Mouse (Mus musculus) kidney, embryonic 16.5 days (tissue): Measurements from ENCODE around the gene Foxb2. TPM values are rescaled to one million over a fixed set of nuclear protein-coding genes. Genes with fewer than 3 reads are reported as not detected.

ENCODE experiments used
- ATAC-seq: fragments of 200-750 bp; cut with Nextera tagmentation; 2 replicates; pipeline ENCODE4 v1.8.0; 2017; ENCODE audit warnings: moderate TSS enrichment; ENCODE audit not compliant: low FRiP score, low TSS enrichment
- H3K27ac ChIP-seq: fragments of 300-500 bp; sonication (generic); 2 replicates; pipeline ENCODE4 v1.5.1; 2014; ENCODE audit warnings: low read length
- H3K27me3 ChIP-seq: fragments of 300-500 bp; sonication (generic); 2 replicates; pipeline ENCODE4 v1.6.1; 2014; ENCODE audit warnings: low read length, control low read depth, mixed read lengths; ENCODE audit not compliant: insufficient read depth
- H3K36me3 ChIP-seq: fragments of 300-500 bp; sonication (generic); 2 replicates; pipeline ENCODE4 v1.6.1; 2014; ENCODE audit warnings: low read length, control low read depth, mixed read lengths; ENCODE audit not compliant: insufficient read depth
- H3K4me1 ChIP-seq: fragments of 300-500 bp; sonication (generic); 2 replicates; pipeline ENCODE4 v1.6.1; 2014; ENCODE audit warnings: low read length, control low read depth, mixed read lengths; ENCODE audit not compliant: insufficient read depth
- H3K4me2 ChIP-seq: fragments of 300-500 bp; sonication (generic); replicated peaks from 2 replicates; pipeline ENCODE4 v1.6.1; 2014; ENCODE audit warnings: low read depth, low read length
- H3K4me3 ChIP-seq: fragments of 300-500 bp; sonication (generic); 2 replicates; pipeline ENCODE4 v1.5.1; 2014; ENCODE audit warnings: mild to moderate bottlenecking, low read length
- H3K9ac ChIP-seq: fragments of 300-500 bp; sonication (generic); replicated peaks from 2 replicates; pipeline ENCODE4 v1.6.1; 2014; ENCODE audit warnings: low read length
- H3K9me3 ChIP-seq: fragments of 300-500 bp; sonication (generic); 2 replicates; pipeline ENCODE4 v1.6.1; 2016; ENCODE audit warnings: low read length, control low read depth
- WGBS: fragments of 180-500 bp; shearing (Covaris S2); extraction: QIAGEN DNeasy Blood & Tissue Kit; methylation state at CpG from one replicate; pipeline ENCODE4 v1.1.7; 2014; 5-methylcytosine and 5-hydroxymethylcytosine counted together
- polyA plus RNA-seq: library from polyadenylated mRNA; unstranded; fragments of >200 nt; fragmentation: Nextera tagmentation; extraction: Ambion mirVana; gene quantifications from 2 replicates; pipeline ENCODE4 v1.2.1, GENCODE M21; 2015

The Foxb2 gene
- polyA plus RNA-seq: not detected in 2 replicates

DNA sequence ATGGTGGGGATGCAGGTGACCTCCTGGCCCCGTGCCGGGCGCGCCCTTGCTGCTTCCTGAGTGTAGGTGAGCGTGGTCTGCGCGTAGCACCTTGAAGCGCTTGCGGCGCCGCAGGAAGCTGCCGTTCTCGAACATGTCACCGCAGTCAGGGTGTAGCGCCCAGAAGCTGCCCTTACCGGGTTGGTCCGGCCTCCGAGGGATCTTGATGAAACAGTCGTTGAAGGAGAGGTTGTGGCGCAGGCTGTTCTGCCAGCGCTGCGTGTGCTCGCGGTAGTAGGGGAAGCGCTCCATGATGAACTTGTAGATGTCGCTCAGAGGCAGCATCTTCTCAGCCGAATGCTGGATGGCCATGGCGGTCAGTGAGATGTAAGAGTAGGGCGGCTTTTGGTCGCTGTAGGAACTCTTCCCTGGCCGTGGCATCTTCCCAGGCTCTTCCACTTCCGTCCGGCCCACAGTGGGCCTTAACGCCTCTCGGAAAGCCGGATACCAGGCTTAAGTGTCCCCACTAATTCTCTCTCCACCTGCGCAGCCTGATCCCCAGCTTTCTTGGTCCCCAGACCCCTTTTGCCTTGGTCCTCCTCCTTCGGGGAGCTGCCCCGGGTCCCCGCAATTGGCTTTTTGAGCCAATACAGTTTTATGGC, at the start of gene Foxb2:
Gene Foxb2, minus strand, starts transcription at position 585 of the 641 bp plus-strand sequence.
- Histone ChIP-seq H3K9me3 (no peaks in the 10 kb centered on the region), H3K27me3 (peaks cover 97% of the 10 kb centered on the region), H3K36me3 (no peaks in the 10 kb centered on the region), H3K4me2 (peak within 1 kb of the TSS; percentile 68), H3K4me3 (peak within 1 kb of the TSS; percentile 48), H3K4me1 (peaks cover 23% of the 10 kb centered on the region), H3K27ac (no peak within 1 kb of the TSS), H3K9ac (no peak within 1 kb of the TSS; the same call in 1 of the 2 replicates)
- ATAC-seq: 0 out of 2 replicates have a peak, but pooled peaks have one; percentile 6
- WGBS: 1% methylated on average over 40 of the region's 40 CpGs

DNA sequence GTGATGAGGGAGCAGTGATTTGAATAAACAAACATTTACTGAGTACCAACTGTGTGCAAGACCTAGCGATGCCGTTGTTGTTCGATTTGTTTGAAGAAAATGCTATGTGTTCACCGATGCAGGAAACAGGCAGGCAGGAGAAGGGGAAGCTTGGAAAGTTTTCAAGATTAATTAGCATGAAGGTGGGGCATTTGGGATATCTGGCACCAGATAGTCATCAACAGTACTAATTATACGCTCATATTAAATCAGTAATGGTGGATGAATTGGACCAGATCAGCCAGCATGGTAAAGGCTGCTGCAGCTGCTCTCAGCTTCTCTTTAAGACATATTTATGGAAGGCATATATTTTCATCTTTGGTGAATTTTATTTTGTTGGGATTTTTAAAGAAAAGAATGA, 37.9 kb upstream of the Foxb2 start:
- no peaks in the 10 kb centered on the region for H3K9me3 ChIP-seq
- 78% methylated on average over 5 of the region's 5 CpGs for WGBS
- no peak overlapping the region for H3K9ac ChIP-seq
- H3K27ac ChIP-seq: no peak overlapping the region
- H3K4me1 ChIP-seq: no peaks in the 10 kb centered on the region
- no peaks in the 10 kb centered on the region for H3K27me3 ChIP-seq
- H3K36me3 ChIP-seq: no peaks in the 10 kb centered on the region
- H3K4me2 ChIP-seq: no peak overlapping the region
- ATAC-seq: no peak
- H3K4me3 ChIP-seq: no peak overlapping the region

DNA sequence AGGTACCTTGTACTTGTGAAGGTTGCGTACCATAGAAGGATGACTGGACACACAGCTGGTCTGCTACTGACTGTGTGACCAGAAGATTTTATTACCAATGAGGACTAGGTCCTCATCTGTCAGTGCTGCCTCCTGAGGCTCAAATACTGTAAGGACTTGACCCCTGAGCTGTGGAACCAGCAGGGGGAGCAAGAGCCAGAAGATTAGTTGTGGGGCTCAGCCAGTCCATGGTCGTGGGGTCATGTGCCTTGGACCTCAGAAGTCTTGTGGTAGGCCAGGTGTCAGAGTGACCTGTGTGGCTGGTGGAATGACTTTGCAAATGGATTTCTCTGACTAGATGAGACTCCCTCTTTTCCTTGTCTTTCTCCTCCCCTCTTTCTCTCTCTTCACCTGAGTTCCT, 29.5 kb upstream of the Foxb2 start:
- Histone ChIP-seq H3K9ac (no peak overlapping the region), H3K27me3 (no peaks in the 10 kb centered on the region), H3K4me2 (no peak overlapping the region), H3K36me3 (no peaks in the 10 kb centered on the region), H3K4me3 (no peak overlapping the region), H3K9me3 (no peaks in the 10 kb centered on the region), H3K4me1 (no peaks in the 10 kb centered on the region), H3K27ac (no peak overlapping the region)
- ATAC-seq: no peak
- WGBS: 59% methylated on average over 2 of the region's 2 CpGs

DNA sequence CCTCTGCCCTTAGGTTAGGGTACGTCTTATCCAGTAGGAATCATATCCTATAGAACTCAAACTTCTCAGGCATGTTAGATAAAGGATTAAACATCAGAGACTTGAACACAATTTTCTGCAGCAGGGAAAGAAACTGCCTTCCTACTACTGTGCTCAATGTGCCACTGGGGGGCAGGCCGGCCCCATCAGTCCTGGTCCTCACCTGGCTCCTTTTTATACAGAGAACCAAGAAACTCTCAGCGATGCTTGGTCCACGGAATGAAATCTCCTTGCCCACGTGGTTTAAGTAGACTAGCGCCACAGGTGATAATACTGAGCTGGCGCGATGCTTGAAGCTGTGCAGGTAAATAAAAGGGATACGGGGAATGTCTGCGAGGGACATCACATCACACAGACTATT, 26.1 kb upstream of the Foxb2 start:
- Histone ChIP-seq H3K27me3 (no peaks in the 10 kb centered on the region), H3K4me3 (no peak overlapping the region), H3K9me3 (no peaks in the 10 kb centered on the region), H3K27ac (no peak overlapping the region), H3K4me1 (no peaks in the 10 kb centered on the region), H3K36me3 (no peaks in the 10 kb centered on the region), H3K9ac (no peak overlapping the region), H3K4me2 (no peak overlapping the region)
- 50% methylated on average over 10 of the region's 10 CpGs for WGBS
- ATAC-seq: no peak

DNA sequence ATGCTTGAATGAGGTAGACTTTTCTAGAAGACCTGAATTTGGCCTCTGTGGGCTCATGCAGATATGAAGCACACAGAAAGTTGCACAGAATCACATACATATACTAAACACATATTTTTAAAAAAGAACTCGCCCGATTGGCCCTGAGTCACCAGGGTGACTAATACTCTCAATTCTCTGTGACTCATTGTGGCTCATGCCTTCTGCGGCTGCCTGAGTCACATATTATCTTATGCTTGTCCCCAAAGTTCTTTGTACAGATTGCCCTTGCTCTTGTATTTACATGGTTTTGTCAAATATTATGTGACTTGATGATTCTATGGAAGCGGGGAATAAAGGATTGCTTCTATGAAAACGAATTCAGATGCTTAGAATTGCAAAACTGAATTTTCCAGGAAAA, 25.0 kb upstream of the Foxb2 start:
- ATAC-seq: no peak
- Histone ChIP-seq H3K4me3 (no peak overlapping the region), H3K27ac (no peak overlapping the region), H3K4me1 (no peaks in the 10 kb centered on the region), H3K4me2 (no peak overlapping the region), H3K27me3 (no peaks in the 10 kb centered on the region), H3K9ac (no peak overlapping the region), H3K36me3 (no peaks in the 10 kb centered on the region), H3K9me3 (no peaks in the 10 kb centered on the region)
- 90% methylated on average over 5 of the region's 5 CpGs for WGBS

DNA sequence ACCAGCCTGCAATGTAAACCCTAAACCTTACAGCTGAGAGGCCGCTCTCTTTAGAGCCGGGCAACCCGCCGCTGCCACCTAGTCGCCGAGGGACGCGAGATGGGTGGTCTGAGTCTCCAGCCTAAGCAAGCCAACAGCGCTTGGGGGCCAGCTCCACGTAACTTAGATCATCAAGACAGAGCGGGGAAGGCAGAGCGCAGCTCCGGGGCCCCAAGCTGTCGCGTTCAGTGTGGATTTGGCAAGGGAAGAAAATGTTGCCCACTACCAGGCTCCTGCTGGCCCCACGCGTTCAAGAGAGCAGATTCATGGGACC, 2.8 kb upstream of the Foxb2 start:
- ATAC-seq: no peak
- Histone ChIP-seq H3K4me3 (no peak overlapping the region), H3K27me3 (peaks cover 91% of the 10 kb centered on the region)

DNA sequence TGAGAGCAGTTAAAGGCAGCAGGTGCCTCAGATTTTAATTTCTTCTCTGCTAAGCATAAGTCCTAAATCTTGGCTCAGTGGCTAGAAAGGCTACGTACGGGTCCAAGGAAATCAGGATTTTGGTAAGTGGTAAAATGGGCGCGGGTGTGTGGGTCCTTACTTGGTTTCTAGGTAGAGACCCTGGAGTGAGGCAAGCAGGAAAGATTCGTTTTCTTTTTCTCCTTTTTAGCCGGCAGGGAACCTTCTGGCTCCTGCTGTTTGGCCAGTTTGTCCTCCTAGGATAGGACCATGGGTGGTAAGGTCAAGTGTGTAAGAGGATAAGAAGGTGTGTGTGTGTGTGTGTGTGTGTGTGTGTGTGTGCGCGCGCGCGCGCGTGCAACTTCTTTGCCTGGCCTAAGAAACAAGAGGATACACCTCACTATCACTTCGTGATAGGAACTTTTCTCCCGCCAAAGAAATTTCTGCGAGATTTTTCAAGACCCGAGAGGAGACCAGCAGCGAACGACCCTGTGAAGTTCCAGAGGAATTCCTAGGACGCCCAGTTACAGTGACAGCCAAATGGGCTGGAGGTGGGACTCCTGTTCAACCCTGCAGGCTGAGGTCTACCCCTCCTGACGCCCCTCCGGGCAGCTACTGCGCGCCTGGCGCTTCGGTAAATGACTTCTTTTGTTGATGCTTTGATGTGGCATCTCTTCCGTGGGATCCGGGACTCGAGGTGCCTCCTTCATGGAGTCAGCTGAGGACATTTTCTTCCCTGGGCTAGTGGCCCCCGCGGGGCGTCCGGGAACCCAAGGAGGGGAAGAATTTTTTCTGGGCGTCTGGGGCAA, 2.2 kb upstream of the Foxb2 start:
- no peak overlapping the region for H3K27ac ChIP-seq
- no peak for ATAC-seq
- H3K36me3 ChIP-seq: no peaks in the 10 kb centered on the region
- peaks cover 93% of the 10 kb centered on the region for H3K27me3 ChIP-seq
- H3K4me2 ChIP-seq: no peak overlapping the region
- no peak overlapping the region for H3K4me3 ChIP-seq
- 2% methylated on average over 34 of the region's 34 CpGs for WGBS
- peaks cover 23% of the 10 kb centered on the region for H3K4me1 ChIP-seq
- no peak overlapping the region for H3K9ac ChIP-seq
- no peaks in the 10 kb centered on the region for H3K9me3 ChIP-seq

More for the DNA sequence above, 2.8 kb upstream of the Foxb2 start:
- no peaks in the 10 kb centered on the region for H3K36me3 ChIP-seq
- no peak overlapping the region for H3K4me2 ChIP-seq
- 3% methylated on average over 17 of the region's 17 CpGs for WGBS
- H3K27ac ChIP-seq: no peak overlapping the region
- H3K4me1 ChIP-seq: peaks cover 23% of the 10 kb centered on the region
- no peaks in the 10 kb centered on the region for H3K9me3 ChIP-seq
- no peak overlapping the region for H3K9ac ChIP-seq

DNA sequence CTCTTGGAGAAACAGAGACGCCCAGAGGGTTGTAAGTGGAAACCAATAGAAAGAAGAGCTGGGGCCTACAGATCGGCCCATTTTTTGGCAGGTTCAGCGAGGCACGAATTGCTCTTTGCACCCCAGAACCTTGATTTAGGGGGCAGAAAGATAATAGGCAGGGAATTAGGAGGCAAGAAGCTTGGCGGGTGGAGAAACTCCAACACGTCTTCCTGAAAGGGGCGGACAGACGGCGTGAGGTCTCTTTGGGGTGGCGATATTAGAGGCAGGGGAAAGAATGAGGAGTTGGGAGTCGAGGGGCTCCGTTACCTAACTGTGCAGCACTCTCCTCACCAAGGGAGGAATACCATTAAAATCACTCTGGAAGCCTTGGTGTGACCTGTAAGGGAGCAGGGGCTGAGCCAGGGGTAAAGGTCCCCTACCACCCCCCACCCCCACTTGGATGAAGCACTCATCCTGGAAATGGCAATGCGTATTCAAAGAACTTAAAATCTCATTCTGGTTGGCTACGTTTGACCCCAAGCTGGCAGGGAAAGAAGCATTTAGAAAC, 1.5 kb upstream of the Foxb2 start:
- Histone ChIP-seq H3K9me3 (no peaks in the 10 kb centered on the region), H3K4me1 (peaks cover 23% of the 10 kb centered on the region), H3K27me3 (peaks cover 94% of the 10 kb centered on the region), H3K4me2 (no peak overlapping the region), H3K4me3 (peak overlapping the region; percentile 48; the same call in 1 of the 2 replicates), H3K36me3 (no peaks in the 10 kb centered on the region), H3K27ac (no peak overlapping the region), H3K9ac (no peak overlapping the region)
- no peak for ATAC-seq
- 3% methylated on average over 14 of the region's 14 CpGs for WGBS

DNA sequence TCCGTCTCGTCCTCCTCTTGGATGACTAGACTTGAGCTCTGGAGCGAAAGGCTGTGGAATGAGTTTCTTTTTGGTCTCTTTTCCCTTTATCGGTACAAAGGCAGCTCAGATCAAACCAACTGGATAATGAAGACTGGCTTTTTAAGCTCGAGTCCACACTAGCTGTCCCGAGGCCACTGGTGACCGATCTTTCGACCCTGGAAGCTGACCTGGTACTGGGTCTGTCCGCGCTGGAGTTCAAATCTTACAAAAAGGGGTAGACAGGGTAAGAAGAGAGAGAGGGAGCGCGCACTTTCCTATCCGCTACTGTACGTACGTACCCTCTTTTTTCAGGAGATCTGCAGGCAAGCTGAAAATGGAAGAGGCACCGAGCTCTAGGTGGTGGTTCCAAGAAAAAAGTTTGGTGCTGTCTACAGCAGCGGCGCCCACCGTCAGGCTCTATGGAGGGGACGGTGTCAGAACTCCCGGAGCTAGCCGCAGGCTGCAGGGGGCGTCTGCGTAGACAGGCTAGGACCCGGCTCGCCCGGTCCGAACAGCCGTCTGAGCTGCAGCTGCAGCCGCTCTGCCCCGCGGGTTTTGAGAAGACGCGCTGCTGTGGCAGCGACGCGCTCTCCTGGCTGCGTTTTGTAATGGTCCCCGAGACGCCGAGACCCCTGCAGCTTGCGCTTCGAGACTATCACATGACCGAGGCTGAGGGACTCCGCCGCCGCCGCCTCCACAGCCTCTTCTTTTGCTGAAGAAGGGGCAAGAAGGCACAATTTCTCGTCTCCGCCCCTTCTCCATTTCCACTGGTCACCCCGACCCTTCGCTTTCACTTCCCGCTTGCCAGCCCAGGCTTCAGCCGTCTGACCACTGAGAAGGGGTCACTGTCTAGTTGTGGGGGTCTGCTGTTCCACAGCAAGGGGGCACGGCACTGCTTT, 597 bp upstream of the Foxb2 start:
- Histone ChIP-seq H3K4me3 (peak overlapping the region; percentile 48), H3K27me3 (peaks cover 97% of the 10 kb centered on the region), H3K4me1 (peaks cover 23% of the 10 kb centered on the region), H3K9ac (no peak overlapping the region), H3K27ac (no peak overlapping the region), H3K36me3 (no peaks in the 10 kb centered on the region), H3K4me2 (peak overlapping the region; percentile 50), H3K9me3 (no peaks in the 10 kb centered on the region)
- ATAC-seq: no peak
- WGBS: under 1% methylated on average over 55 of the region's 55 CpGs
